Mouse (Mus musculus): ENCODE results near the gene C130032M10Rik.

DNA sequence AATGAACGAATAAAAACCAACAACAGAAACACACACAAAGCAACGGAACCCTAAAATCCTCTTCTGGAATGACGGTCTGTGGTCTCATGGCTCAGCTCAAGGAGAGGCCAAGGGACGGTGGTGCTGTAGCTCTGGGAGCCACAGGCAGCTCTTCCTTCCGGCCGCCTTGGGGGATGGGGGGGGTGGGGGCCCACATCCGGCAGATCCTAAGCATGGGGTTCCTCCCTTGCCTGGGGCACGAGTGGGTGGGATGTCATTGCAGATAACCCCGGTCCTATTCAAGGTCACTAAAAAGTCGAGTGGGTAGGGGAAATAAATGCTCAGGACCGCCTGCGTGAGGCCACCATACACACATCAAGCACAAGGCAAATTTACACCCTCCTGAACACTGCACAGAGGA, 31.3 kb downstream of the C130032M10Rik start:
- TF ChIP-seq GATA1 (IDR thresholded peaks at IDR 0.05; ENCODE audit: borderline replicate concordance, low read length): no peak
- no peak for TF ChIP-seq FLI1 (IDR thresholded peaks at IDR 0.05; ENCODE audit: low read length)

Measured in megakaryocyte, embryonic 14.5 days (primary cell).